20 mouse cellular contexts compared by ENCODE assay signal in genomic region chr1:121531439-121531838, GRCm38 (mm10). TPM values are rescaled to one million over a fixed set of nuclear protein-coding genes. Genes with fewer than 3 reads are reported as not detected.
"Had no signal": no experiment of that assay in that cellular context is flagged by ENCODE, and none has a peak within 500 bp of the region (broad histone marks: within the 10 kb centered on the region; RNA-seq: fewer than 3 reads in every experiment).

No protein-coding gene starts in this region.

- H3K9ac ChIP-seq: neural tube, embryonic 13.5 days; neural tube, embryonic 15.5 days; stomach, embryonic 15.5 days had no signal

- H3K36me3 ChIP-seq: neural tube, embryonic 13.5 days; neural tube, embryonic 15.5 days; stomach, embryonic 15.5 days had no signal

- H3K4me3 ChIP-seq: neural tube, embryonic 13.5 days; neural tube, embryonic 15.5 days; stomach, embryonic 15.5 days had no signal

- H3K9me3 ChIP-seq: neural tube, embryonic 13.5 days; neural tube, embryonic 15.5 days; stomach, embryonic 15.5 days had no signal

- H3K4me2 ChIP-seq: neural tube, embryonic 13.5 days; neural tube, embryonic 15.5 days; stomach, embryonic 15.5 days had no signal

- DNase-seq: retina, postnatal 1 day; right cerebral cortex, adult 18-20 months; right cerebral cortex, postnatal 14 days; right cerebral cortex, postnatal 25 days; right cerebral cortex, postnatal 4 days; spleen, adult 18-20 months; thymus, adult 18-20 months; thymus, adult 2 months; thymus, postnatal 14 days; thymus, postnatal 25 days; thymus, postnatal 36 days; thymus, postnatal 4 days had no signal

- H3K27ac ChIP-seq: neural tube, embryonic 13.5 days; neural tube, embryonic 15.5 days; stomach, embryonic 15.5 days; stomach, postnatal 0 days had no signal

RNA-seq across cellular contexts. Expression of gene Htr5b, which starts 3.2 kb away (rescaled TPM):
- total RNA-seq: neutrophil, adult 5-6 weeks had no signal
- polyA plus RNA-seq: small intestine, adult 2 months; stomach, embryonic 14.5 days; thymus, adult 2 months; urinary bladder, adult 2 months had no signal
